Mouse (Mus musculus): ENCODE measurements around the gene Klk6.

GRCm38 (mm10) chr7:43856307-43856706, 32.0 kb downstream of the Klk6 start:
- TF ChIP-seq POLR2A (IDR thresholded peaks at IDR 0.05; ENCODE audit: borderline replicate concordance, low read depth, low read length) (no peak), CTCF (IDR thresholded peaks at IDR 0.05; ENCODE audit: low read depth, low read length) (no peak)

All from bone marrow macrophage, adult 2 months (primary cell).